Mouse (Mus musculus) heart, postnatal 25 days (tissue): ENCODE results near the gene 1700016C15Rik. TPM values are rescaled to one million over a fixed set of nuclear protein-coding genes. Genes with fewer than 3 reads are reported as not detected.

Experiments
- DNase-seq: peaks from one replicate; pipeline ENCODE4 v3.0.0; 2022; ENCODE audit warnings: low spot score
- intact Hi-C: fragments of 180-260 bp; cut with DNase I; formaldehyde crosslinking; loops from one replicate; pipeline ENCODE4 v1.15.1; 2025
- total RNA-seq, 2 experiments: library from RNA; stranded (reverse); gene quantifications; 2 replicates each; pipeline ENCODE4 v1.2.3; 2021

Gene 1700016C15Rik
- total RNA-seq, 2 experiments from 2014 or later = not detected

GRCm38 (mm10) chr1:177714397-177715012 is 15.1 kb upstream of the 1700016C15Rik start:
- intact Hi-C loops = no loop called here
- DNase-seq = no peak

- no peak for DNase-seq
- intact Hi-C loops = no loop called here
Measured at GRCm38 (mm10) chr1:177716448-177716847, 13.2 kb upstream of the 1700016C15Rik start.

- intact Hi-C loops = no loop called here
- DNase-seq = no peak
Measured at GRCm38 (mm10) chr1:177717057-177717835, 12.4 kb upstream of the 1700016C15Rik start.

- no peak for DNase-seq
Measured at GRCm38 (mm10) chr1:177718340-177719028, 11.1 kb upstream of the 1700016C15Rik start.

GRCm38 (mm10) chr1:177719029-177719427 is 10.6 kb upstream of the 1700016C15Rik start:
- intact Hi-C loops = no loop called here
- DNase-seq = no peak

More at GRCm38 (mm10) chr1:177718340-177719028, 11.1 kb upstream of the 1700016C15Rik start:
- intact Hi-C loops = no loop called here

- DNase-seq = no peak
- intact Hi-C loops = no loop called here
Measured at GRCm38 (mm10) chr1:177723786-177724185, 5.8 kb upstream of the 1700016C15Rik start.

- DNase-seq = no peak
- intact Hi-C loops = no loop called here
Measured at GRCm38 (mm10) chr1:177726870-177727269, 2.7 kb upstream of the 1700016C15Rik start.

- intact Hi-C loops = no loop called here
- no peak for DNase-seq
Measured at GRCm38 (mm10) chr1:177727883-177728525, 1.6 kb upstream of the 1700016C15Rik start.

- no peak for DNase-seq
- intact Hi-C loops = no loop called here
Measured at GRCm38 (mm10) chr1:177731973-177732372, 2.4 kb downstream of the 1700016C15Rik start.

GRCm38 (mm10) chr1:177737505-177738105 is 8.0 kb downstream of the 1700016C15Rik start:
- intact Hi-C loops = no loop called here
- no peak for DNase-seq

GRCm38 (mm10) chr1:177740707-177741106 is 11.1 kb downstream of the 1700016C15Rik start:
- intact Hi-C loops = no loop called here
- no peak for DNase-seq

GRCm38 (mm10) chr1:177742119-177742518 is 12.5 kb downstream of the 1700016C15Rik start:
- intact Hi-C loops = no loop called here
- no peak for DNase-seq

GRCm38 (mm10) chr1:177744521-177745325 is 15.1 kb downstream of the 1700016C15Rik start:
- no peak for DNase-seq
- intact Hi-C loops = no loop called here

GRCm38 (mm10) chr1:177747869-177748540 is 18.4 kb downstream of the 1700016C15Rik start:
- intact Hi-C loops = no loop called here

GRCm38 (mm10) chr1:177753496-177753895 is 23.9 kb downstream of the 1700016C15Rik start:
- no peak for DNase-seq
- intact Hi-C loops = no loop called here

More at GRCm38 (mm10) chr1:177747869-177748540, 18.4 kb downstream of the 1700016C15Rik start:
- no peak for DNase-seq

GRCm38 (mm10) chr1:177757249-177757648 is 27.6 kb downstream of the 1700016C15Rik start:
- no peak for DNase-seq
- intact Hi-C loops = no loop called here

- DNase-seq = no peak
- intact Hi-C loops = no loop called here
Measured at GRCm38 (mm10) chr1:177768931-177769330, 39.3 kb downstream of the 1700016C15Rik start.

- no peak for DNase-seq
- intact Hi-C loops = no loop called here
Measured at GRCm38 (mm10) chr1:177777397-177777796, 47.8 kb downstream of the 1700016C15Rik start.
